Mouse (Mus musculus): ENCODE data around the gene Necab2. TPM values are rescaled to one million over a fixed set of nuclear protein-coding genes. Genes with fewer than 3 reads are reported as not detected.

Gene Necab2
- polyA plus RNA-seq, 1 experiment from 2014 or later = 44.4 TPM

- no peak overlapping the region for H3K4me3 ChIP-seq (replicated peaks; ENCODE audit: low read length)
- no peak overlapping the region for H3K9ac ChIP-seq
- no peak for ATAC-seq (ENCODE audit: low FRiP score)
- no peaks in the 10 kb centered on the region for H3K4me1 ChIP-seq (replicated peaks; ENCODE audit: control insufficient read depth, insufficient read depth, low read length)
- H3K27me3 ChIP-seq (ENCODE audit: control insufficient read depth, insufficient read depth, low read length) = no peaks in the 10 kb centered on the region
- 86% methylated on average over 2 of the region's 2 CpGs for WGBS
- H3K27ac ChIP-seq = no peak overlapping the region
- H3K9me3 ChIP-seq (ENCODE audit: control insufficient read depth, low read length) = no peaks in the 10 kb centered on the region
- no peak for DNase-seq (ENCODE audit: low spot score)
- H3K36me3 ChIP-seq (replicated peaks; ENCODE audit: control insufficient read depth, insufficient read depth) = no peaks in the 10 kb centered on the region
- H3K4me2 ChIP-seq (replicated peaks) = no peak overlapping the region
Observed at GRCm38 (mm10) chr8:119499836-119500235, 53.3 kb downstream of the Necab2 start.

GRCm38 (mm10) chr8:119501598-119501997 lies 55.1 kb downstream of the Necab2 start, which contains the start of gene Slc38a8:
Gene Slc38a8, minus strand, starts transcription at chr8:119501698.
- 64% methylated on average over 5 of the region's 5 CpGs for WGBS

DNA sequence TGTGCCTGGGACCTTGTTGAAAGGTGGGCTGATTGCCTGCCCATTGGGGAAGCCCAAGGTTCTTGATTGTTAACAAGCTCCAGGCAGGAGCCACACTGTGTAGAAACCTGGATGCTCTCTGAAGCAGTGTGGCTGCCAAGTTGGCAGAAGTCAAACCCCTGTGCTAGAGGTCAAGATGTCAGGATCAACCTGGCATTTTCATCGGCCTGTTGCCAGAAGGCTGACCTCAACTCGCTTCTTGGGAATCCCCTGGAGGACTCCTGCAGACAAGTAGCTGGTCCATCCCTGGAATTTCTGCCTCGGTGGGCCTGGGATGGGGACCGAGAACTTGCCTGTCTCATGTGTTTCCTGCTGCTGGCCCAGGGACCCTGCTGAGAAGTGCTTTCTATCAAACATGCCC lies 55.6 kb downstream of the Necab2 start:
- no peak for ATAC-seq (ENCODE audit: low FRiP score)
- whole genome bisulfite sequencing = 71% methylated on average over 4 of the region's 4 CpGs
- Histone ChIP-seq H3K4me2 (replicated peaks) (no peak overlapping the region), H3K9me3 (ENCODE audit: control insufficient read depth, low read length) (no peaks in the 10 kb centered on the region), H3K36me3 (replicated peaks; ENCODE audit: control insufficient read depth, insufficient read depth) (peaks cover under 1% of the 10 kb centered on the region), H3K4me1 (replicated peaks; ENCODE audit: control insufficient read depth, insufficient read depth, low read length) (no peaks in the 10 kb centered on the region; the same call in 1 of the 2 replicates), H3K9ac (no peak overlapping the region), H3K27ac (no peak overlapping the region), H3K4me3 (replicated peaks; ENCODE audit: low read length) (no peak overlapping the region), H3K27me3 (ENCODE audit: control insufficient read depth, insufficient read depth, low read length) (no peaks in the 10 kb centered on the region)
- no peak for DNase-seq (ENCODE audit: low spot score)

More at GRCm38 (mm10) chr8:119501598-119501997, 55.1 kb downstream of the Necab2 start, which contains the start of gene Slc38a8:
- no peak within 1 kb of the TSS for H3K27ac ChIP-seq
- no peak for ATAC-seq (ENCODE audit: low FRiP score)
- H3K36me3 ChIP-seq (replicated peaks; ENCODE audit: control insufficient read depth, insufficient read depth) = no peaks in the 10 kb centered on the region; the same call in 1 of the 2 replicates
- H3K27me3 ChIP-seq (ENCODE audit: control insufficient read depth, insufficient read depth, low read length) = no peaks in the 10 kb centered on the region
- H3K9ac ChIP-seq = no peak within 1 kb of the TSS
- H3K4me3 ChIP-seq (replicated peaks; ENCODE audit: low read length) = no peak within 1 kb of the TSS
- DNase-seq (ENCODE audit: low spot score) = no peak
- no peaks in the 10 kb centered on the region; the same call in 1 of the 2 replicates for H3K4me1 ChIP-seq (replicated peaks; ENCODE audit: control insufficient read depth, insufficient read depth, low read length)
- H3K9me3 ChIP-seq (ENCODE audit: control insufficient read depth, low read length) = no peaks in the 10 kb centered on the region
- no peak within 1 kb of the TSS for H3K4me2 ChIP-seq (replicated peaks)

GRCm38 (mm10) chr8:119503191-119503767 lies 56.8 kb downstream of the Necab2 start:
- Histone ChIP-seq H3K27ac (no peak overlapping the region), H3K9me3 (ENCODE audit: control insufficient read depth, low read length) (no peaks in the 10 kb centered on the region), H3K36me3 (replicated peaks; ENCODE audit: control insufficient read depth, insufficient read depth) (peaks cover 12% of the 10 kb centered on the region), H3K9ac (no peak overlapping the region), H3K4me2 (replicated peaks) (no peak overlapping the region), H3K4me1 (replicated peaks; ENCODE audit: control insufficient read depth, insufficient read depth, low read length) (no peaks in the 10 kb centered on the region; the same call in 1 of the 2 replicates), H3K27me3 (ENCODE audit: control insufficient read depth, insufficient read depth, low read length) (no peaks in the 10 kb centered on the region), H3K4me3 (replicated peaks; ENCODE audit: low read length) (no peak overlapping the region)
- no peak for DNase-seq (ENCODE audit: low spot score)
- ATAC-seq (ENCODE audit: low FRiP score) = no peak
- 51% methylated on average over 9 of the region's 10 CpGs for WGBS

DNA sequence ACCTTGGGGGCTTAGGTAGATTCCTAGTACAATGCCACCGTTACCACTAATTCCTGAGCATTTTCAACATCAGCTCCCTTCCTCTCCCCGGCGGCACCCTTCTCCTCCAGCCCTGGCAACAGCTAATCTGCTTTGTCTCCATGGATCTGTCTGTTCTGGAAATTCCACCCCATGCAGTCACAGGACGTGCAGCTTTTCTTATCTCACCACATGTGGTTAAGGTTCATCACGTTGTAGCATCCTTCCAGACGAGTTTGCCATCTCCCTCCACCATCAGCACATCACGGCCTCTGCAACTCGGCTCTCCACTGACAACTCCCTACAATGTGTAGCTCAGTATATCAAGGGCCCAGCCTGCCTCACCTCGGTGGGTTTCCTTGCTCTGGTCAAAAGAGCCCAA lies 59.0 kb downstream of the Necab2 start:
- DNase-seq (ENCODE audit: low spot score) (no peak), ATAC-seq (ENCODE audit: low FRiP score) (no peak)
- Histone ChIP-seq H3K9ac (no peak overlapping the region), H3K4me3 (replicated peaks; ENCODE audit: low read length) (no peak overlapping the region), H3K36me3 (replicated peaks; ENCODE audit: control insufficient read depth, insufficient read depth) (peaks cover 34% of the 10 kb centered on the region), H3K27ac (no peak overlapping the region), H3K27me3 (ENCODE audit: control insufficient read depth, insufficient read depth, low read length) (no peaks in the 10 kb centered on the region), H3K4me2 (replicated peaks) (no peak overlapping the region), H3K9me3 (ENCODE audit: control insufficient read depth, low read length) (no peaks in the 10 kb centered on the region), H3K4me1 (replicated peaks; ENCODE audit: control insufficient read depth, insufficient read depth, low read length) (no peaks in the 10 kb centered on the region; the same call in 1 of the 2 replicates)
- WGBS = 44% methylated on average over 9 of the region's 9 CpGs

DNA sequence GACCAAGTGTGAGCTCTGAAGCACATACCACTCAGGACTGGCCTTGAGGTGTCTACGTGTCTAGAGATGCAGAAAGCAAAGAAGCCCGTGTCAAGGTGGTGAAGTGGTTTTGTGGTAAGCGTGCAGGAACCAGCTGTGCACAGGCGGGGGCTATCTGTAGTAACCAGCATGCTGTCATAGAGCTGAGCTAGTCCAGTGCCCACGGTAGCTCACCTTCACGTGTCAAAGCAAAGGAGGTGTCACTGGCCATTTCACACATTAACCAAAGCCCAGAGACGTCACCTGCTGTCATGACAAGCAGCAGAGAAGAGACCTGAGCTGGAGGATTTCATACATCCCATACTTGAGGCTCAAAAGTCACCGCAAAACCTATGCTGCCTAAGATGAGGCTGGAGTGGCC lies 59.6 kb downstream of the Necab2 start:
- H3K4me3 ChIP-seq (replicated peaks; ENCODE audit: low read length) = no peak overlapping the region

DNA sequence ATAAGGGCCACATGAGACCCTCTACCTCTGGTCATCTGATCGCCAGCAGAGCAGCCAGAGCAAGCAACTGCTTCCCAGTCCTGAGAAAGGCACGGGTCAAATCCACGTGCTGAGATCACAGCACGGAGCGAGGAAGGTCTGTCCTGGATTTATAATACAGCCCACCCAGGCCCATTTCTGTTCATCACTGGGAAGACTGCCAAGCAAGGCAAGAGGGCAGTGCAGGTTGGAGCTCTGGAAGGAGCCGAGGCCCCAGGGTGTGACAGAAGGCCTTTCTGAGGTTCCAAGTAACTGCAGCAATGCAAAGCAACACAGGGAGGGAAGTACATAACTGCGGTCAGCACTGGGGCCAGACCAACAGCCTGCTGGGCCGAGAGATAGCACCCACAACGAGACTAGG lies 64.0 kb downstream of the Necab2 start:
- Histone ChIP-seq H3K9me3 (ENCODE audit: control insufficient read depth, low read length) (no peaks in the 10 kb centered on the region), H3K27ac (no peak overlapping the region), H3K9ac (no peak overlapping the region), H3K4me1 (replicated peaks; ENCODE audit: control insufficient read depth, insufficient read depth, low read length) (no peaks in the 10 kb centered on the region), H3K27me3 (ENCODE audit: control insufficient read depth, insufficient read depth, low read length) (no peaks in the 10 kb centered on the region), H3K4me3 (replicated peaks; ENCODE audit: low read length) (no peak overlapping the region), H3K36me3 (replicated peaks; ENCODE audit: control insufficient read depth, insufficient read depth) (peaks cover 81% of the 10 kb centered on the region), H3K4me2 (replicated peaks) (no peak overlapping the region)
- no peak for DNase-seq (ENCODE audit: low spot score)
- WGBS = 95% methylated on average over 9 of the region's 9 CpGs
- ATAC-seq (ENCODE audit: low FRiP score) = no peak

More for the DNA sequence above, 59.6 kb downstream of the Necab2 start:
- H3K4me2 ChIP-seq (replicated peaks) = no peak overlapping the region
- H3K4me1 ChIP-seq (replicated peaks; ENCODE audit: control insufficient read depth, insufficient read depth, low read length) = no peaks in the 10 kb centered on the region; the same call in 1 of the 2 replicates
- H3K27me3 ChIP-seq (ENCODE audit: control insufficient read depth, insufficient read depth, low read length) = no peaks in the 10 kb centered on the region
- WGBS = 90% methylated on average over 8 of the region's 8 CpGs
- H3K9ac ChIP-seq = no peak overlapping the region
- H3K36me3 ChIP-seq (replicated peaks; ENCODE audit: control insufficient read depth, insufficient read depth) = peaks cover 38% of the 10 kb centered on the region
- DNase-seq (ENCODE audit: low spot score) (no peak), ATAC-seq (ENCODE audit: low FRiP score) (no peak)
- no peak overlapping the region for H3K27ac ChIP-seq
- no peaks in the 10 kb centered on the region for H3K9me3 ChIP-seq (ENCODE audit: control insufficient read depth, low read length)

DNA sequence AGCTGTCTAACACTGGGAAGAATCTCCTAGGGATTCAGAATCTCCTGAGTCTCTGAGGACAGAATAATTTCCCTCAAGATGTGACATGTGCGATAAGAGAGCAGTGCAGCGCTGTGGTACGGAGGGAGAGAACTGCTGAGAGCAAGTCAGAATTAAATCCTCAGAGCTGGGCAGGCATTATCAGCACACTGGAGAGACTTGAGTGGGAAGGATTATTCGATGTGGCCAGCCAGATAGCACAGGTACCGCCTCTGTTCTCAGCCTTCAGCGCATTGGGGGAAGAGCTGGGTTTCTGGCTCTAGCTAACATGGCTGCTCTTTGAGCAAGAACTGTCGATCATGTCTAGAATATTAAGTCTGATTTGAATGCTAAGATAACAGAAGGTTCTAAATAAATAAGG lies 65.2 kb downstream of the Necab2 start:
- peaks cover 91% of the 10 kb centered on the region for H3K36me3 ChIP-seq (replicated peaks; ENCODE audit: control insufficient read depth, insufficient read depth)
- no peak overlapping the region for H3K27ac ChIP-seq
- 90% methylated on average over 7 of the region's 7 CpGs for WGBS
- DNase-seq (ENCODE audit: low spot score) (no peak), ATAC-seq (ENCODE audit: low FRiP score) (no peak)
- no peak overlapping the region for H3K9ac ChIP-seq
- no peaks in the 10 kb centered on the region for H3K4me1 ChIP-seq (replicated peaks; ENCODE audit: control insufficient read depth, insufficient read depth, low read length)
- no peaks in the 10 kb centered on the region for H3K9me3 ChIP-seq (ENCODE audit: control insufficient read depth, low read length)
- H3K4me3 ChIP-seq (replicated peaks; ENCODE audit: low read length) = no peak overlapping the region
- H3K4me2 ChIP-seq (replicated peaks) = no peak overlapping the region
- no peaks in the 10 kb centered on the region for H3K27me3 ChIP-seq (ENCODE audit: control insufficient read depth, insufficient read depth, low read length)

GRCm38 (mm10) chr8:119513405-119513804 lies 66.9 kb downstream of the Necab2 start:
- no peak overlapping the region for H3K9ac ChIP-seq
- no peak for ATAC-seq (ENCODE audit: low FRiP score)
- H3K27me3 ChIP-seq (ENCODE audit: control insufficient read depth, insufficient read depth, low read length) = no peaks in the 10 kb centered on the region
- H3K4me1 ChIP-seq (replicated peaks; ENCODE audit: control insufficient read depth, insufficient read depth, low read length) = no peaks in the 10 kb centered on the region
- no peak for DNase-seq (ENCODE audit: low spot score)
- peaks cover 95% of the 10 kb centered on the region for H3K36me3 ChIP-seq (replicated peaks; ENCODE audit: control insufficient read depth, insufficient read depth)
- H3K27ac ChIP-seq = no peak overlapping the region
- WGBS = 90% methylated on average over 4 of the region's 4 CpGs
- H3K4me2 ChIP-seq (replicated peaks) = no peak overlapping the region
- no peaks in the 10 kb centered on the region for H3K9me3 ChIP-seq (ENCODE audit: control insufficient read depth, low read length)
- no peak overlapping the region for H3K4me3 ChIP-seq (replicated peaks; ENCODE audit: low read length)

DNA sequence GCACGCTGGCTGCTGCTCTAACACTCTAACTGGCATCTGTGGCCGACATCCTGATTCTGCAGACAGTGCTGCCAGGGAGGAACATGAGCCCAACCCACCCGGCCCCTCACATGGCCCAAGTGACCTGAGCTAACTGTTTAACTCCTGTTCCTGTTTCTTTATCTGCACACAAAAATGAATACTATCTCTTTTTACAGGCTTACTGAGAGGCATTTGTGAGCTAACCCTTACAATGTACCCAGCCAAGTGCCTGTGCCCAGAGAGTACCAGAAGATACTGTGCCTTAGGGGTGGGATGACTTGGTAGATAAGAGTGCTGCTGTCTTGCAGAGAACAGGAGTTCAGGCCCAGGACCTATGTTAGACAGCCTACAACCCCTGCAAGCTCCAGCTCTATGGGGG lies 68.4 kb downstream of the Necab2 start:
- ATAC-seq (ENCODE audit: low FRiP score) = no peak
- no peaks in the 10 kb centered on the region for H3K9me3 ChIP-seq (ENCODE audit: control insufficient read depth, low read length)
- H3K27me3 ChIP-seq (ENCODE audit: control insufficient read depth, insufficient read depth, low read length) = no peaks in the 10 kb centered on the region
- WGBS = 91% methylated on average over 3 of the region's 3 CpGs
- H3K36me3 ChIP-seq (replicated peaks; ENCODE audit: control insufficient read depth, insufficient read depth) = peaks cover 95% of the 10 kb centered on the region
- no peak overlapping the region for H3K4me3 ChIP-seq (replicated peaks; ENCODE audit: low read length)
- no peaks in the 10 kb centered on the region for H3K4me1 ChIP-seq (replicated peaks; ENCODE audit: control insufficient read depth, insufficient read depth, low read length)
- no peak for DNase-seq (ENCODE audit: low spot score)
- no peak overlapping the region for H3K27ac ChIP-seq
- no peak overlapping the region for H3K4me2 ChIP-seq (replicated peaks)
- no peak overlapping the region for H3K9ac ChIP-seq
